Mouse (Mus musculus) cortical plate, adult 2 months (tissue): Measurements from ENCODE around the gene Senp3.

Experiments used
- CTCF ChIP-seq: fragments of 200-500 bp; IDR thresholded peaks from 2 replicates; pipeline ENCODE4 v1.5.1; 2011; ENCODE audit warnings: mild to moderate bottlenecking, control low read depth, low read length; ENCODE audit not compliant: insufficient read depth; ENCODE audit errors: extremely low read depth
- POLR2A ChIP-seq: fragments of 200-500 bp; IDR thresholded peaks from 2 replicates; pipeline ENCODE4 v1.6.1; 2011; ENCODE audit warnings: mild to moderate bottlenecking, low read length, control low read depth; ENCODE audit not compliant: insufficient read depth; ENCODE audit errors: extremely low read depth

DNA sequence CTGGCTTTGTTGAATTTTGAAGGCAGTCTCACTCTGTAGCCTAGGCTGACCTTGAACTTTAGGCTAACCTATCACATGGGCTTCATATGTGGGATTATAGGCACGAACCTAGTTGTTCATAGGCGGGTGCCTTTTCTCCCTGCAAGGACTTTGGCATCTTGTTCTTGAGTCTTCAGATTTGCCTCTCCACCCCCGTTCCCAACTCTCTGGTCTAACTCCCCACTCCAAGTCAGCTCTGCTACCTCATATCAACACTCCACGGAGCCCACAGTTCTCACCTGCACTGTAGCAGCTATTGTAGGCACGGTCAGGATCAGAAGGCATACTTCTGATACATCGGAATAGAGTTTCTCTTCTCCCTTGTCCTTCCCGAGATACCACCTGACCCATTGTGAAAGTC is 1.7 kb upstream of the Senp3 start:
- TF ChIP-seq CTCF, result no peak
- TF ChIP-seq POLR2A, result no peak
